ENCODE assay signal across 18 mouse cellular contexts in the genomic region with DNA sequence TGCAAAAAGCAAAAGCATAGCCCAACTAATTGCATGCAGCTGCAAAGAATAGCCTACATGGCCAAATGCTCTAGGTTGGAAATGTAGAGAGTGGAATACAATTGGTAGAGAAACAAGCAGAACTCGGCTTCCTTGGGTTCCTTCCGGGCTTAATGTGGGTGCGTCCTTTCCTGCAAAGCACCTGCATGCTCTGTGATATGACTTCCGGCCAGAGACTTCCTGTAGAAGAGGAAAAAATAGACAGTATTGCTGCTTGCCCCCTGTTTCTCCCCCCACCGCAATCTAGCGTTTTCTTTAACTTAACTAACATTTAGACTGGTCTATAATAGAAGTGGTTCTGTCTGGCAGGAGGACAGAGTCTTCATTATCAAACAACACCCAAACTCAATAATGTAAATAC.
DNase-seq lines count a peak whose midpoint lies in the region; ATAC-seq lines count a peak whose summit lies in the region.
"Had no signal": no experiment of that assay in that cellular context is flagged by ENCODE, and none has a peak within 500 bp of the region (broad histone marks: within the 10 kb centered on the region; RNA-seq: fewer than 3 reads in every experiment).

No protein-coding gene starts in this region.

- ATAC-seq in activated CD4-positive, CD25-positive, alpha-beta regulatory T cell, adult 4 months: peak; percentile 59

- peak; percentile 6 for DNase-seq in kidney, postnatal 10 days
- DNase-seq in kidney, adult 9 months: no peak
- DNase-seq in splenic B cell, adult 2 months (ENCODE audit: low read depth, low spot score): peak; percentile 66
- no peak for DNase-seq in adrenal gland, postnatal 14 days
- no peak for DNase-seq in left cerebral cortex, postnatal 10 days (ENCODE audit: extremely low spot score in 1 of 2, low spot score in 2 of 2)
- no peak for DNase-seq in adipocyte (ENCODE audit: low spot score)
- DNase-seq: cerebellum, adult 11-12 months; cerebellum, postnatal 36 days; gastrocnemius, postnatal 25 days; kidney, adult 11 months; lung, postnatal 10 days; retina, postnatal 1 day had no signal

- intact Hi-C loops in left cerebral cortex, postnatal 10 days (cut with DNase I): loop anchor here (5.0 kb wide), 1 partner anchor 99 kb away; the partner anchor contains the start of gene Tmsb4x

- H3K27me3 ChIP-seq in splenic B cell, adult 2 months (ENCODE audit: control insufficient read depth, insufficient read depth, low read length, poor library complexity, severe bottlenecking): no peaks in the 10 kb centered on the region

- H3K36me3 ChIP-seq in splenic B cell, adult 2 months (ENCODE audit: control insufficient read depth, insufficient read depth, low read length, poor library complexity, severe bottlenecking): no peaks in the 10 kb centered on the region
- H3K36me3 ChIP-seq: embryonic facial prominence, embryonic 12.5 days; heart, embryonic 13.5 days; limb, embryonic 12.5 days; liver, embryonic 15.5 days; neural tube, embryonic 13.5 days had no signal

Comparison
In these comparisons a context has a peak if more than half of its experiments do, and no peak if none do; other contexts are left out.
1. DNase-seq: peak in kidney, postnatal 10 days (single experiment) and splenic B cell, adult 2 months (single experiment); none in kidney, adult 9 months (single experiment), adrenal gland, postnatal 14 days (single experiment), left cerebral cortex, postnatal 10 days (0 of 2) and adipocyte (single experiment).